Mouse (Mus musculus) testis, adult 2 months (tissue): Measurements from ENCODE around the gene Ctr9.

Source experiments
- CTCF ChIP-seq: fragments of 200-500 bp; IDR thresholded peaks from 2 replicates; pipeline ENCODE4 v1.5.1; 2012; ENCODE audit warnings: low read depth, mild to moderate bottlenecking, inconsistent platforms, low read length, moderate library complexity; ENCODE audit not compliant: control insufficient read depth, insufficient read depth, insufficient replicate concordance
- POLR2A ChIP-seq: fragments of 200-500 bp; IDR thresholded peaks from 2 replicates; pipeline ENCODE4 v1.6.1; 2012; ENCODE audit warnings: low read depth, mild to moderate bottlenecking, inconsistent platforms, low read length, moderate library complexity; ENCODE audit not compliant: control insufficient read depth

- TF ChIP-seq POLR2A, result no peak
- TF ChIP-seq CTCF, result no peak
These were observed 69.4 kb downstream of the Ctr9 start for GRCm38 (mm10) chr7:111098196-111098595.
